Mouse (Mus musculus): ENCODE measurements around the gene Fsip1. TPM values are rescaled to one million over a fixed set of nuclear protein-coding genes. Genes with fewer than 3 reads are reported as not detected.

The Fsip1 gene
- polyA plus RNA-seq, 1 experiment from 2014 or later, result 2.3 TPM

DNA sequence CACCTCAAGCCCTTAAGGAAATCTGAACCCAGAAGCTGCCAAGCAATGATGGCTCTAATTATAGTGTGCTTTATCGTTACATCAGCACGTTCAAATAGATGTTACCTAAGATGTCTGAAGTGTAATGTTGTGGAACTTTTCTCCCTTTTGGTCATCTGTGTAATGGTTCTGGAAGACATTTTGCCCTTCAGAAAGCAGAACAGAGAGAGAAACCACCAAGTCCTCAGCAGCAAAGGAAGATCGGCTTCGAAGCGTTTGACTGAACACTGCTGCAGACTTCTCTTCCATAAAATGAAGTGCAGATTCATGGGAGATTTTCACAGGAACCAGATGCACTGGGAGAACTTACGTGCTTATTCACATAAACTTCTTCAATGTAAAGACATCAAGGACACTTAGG, 92.6 kb downstream of the Fsip1 start:
- Histone ChIP-seq H3K27me3 (replicated peaks; ENCODE audit: insufficient read depth, low read length) (no peaks in the 10 kb centered on the region), H3K27ac (ENCODE audit: low read length) (no peak overlapping the region), H3K9me3 (ENCODE audit: low read length) (no peaks in the 10 kb centered on the region), H3K4me3 (ENCODE audit: low read depth, low read length) (no peak overlapping the region), H3K4me2 (replicated peaks; ENCODE audit: low read depth, low read length) (no peak overlapping the region), H3K9ac (replicated peaks; ENCODE audit: low read depth) (no peak overlapping the region), H3K36me3 (ENCODE audit: insufficient read depth, low read length) (no peaks in the 10 kb centered on the region), H3K4me1 (ENCODE audit: insufficient read depth, low read depth, low read length) (no peaks in the 10 kb centered on the region)
- DNase-seq (ENCODE audit: low spot score) (no peak), ATAC-seq (no peak)
- TF ChIP-seq EP300 (IDR thresholded peaks at IDR 0.05) (no peak), CTCF (IDR thresholded peaks at IDR 0.05) (no peak)
- WGBS, result 79% methylated on average over 6 of the region's 6 CpGs

DNA sequence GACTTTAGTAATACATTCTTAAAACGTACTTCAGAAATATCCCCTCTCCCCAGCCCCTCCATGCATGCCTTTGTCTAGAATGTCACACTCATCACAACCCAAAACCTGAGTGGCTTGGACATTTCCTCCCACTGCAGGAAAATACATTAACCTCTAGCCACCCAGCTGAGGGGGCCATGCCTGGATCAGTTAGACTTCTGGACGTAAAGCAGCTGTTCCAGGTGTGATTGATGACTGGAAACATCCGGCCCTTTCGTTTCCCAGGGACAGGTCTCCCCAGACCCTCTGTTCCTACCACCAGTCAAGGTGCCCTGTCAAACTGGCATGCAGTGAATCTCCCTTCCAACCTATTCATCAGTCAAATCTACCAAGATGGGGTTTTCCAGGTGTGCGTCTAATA, 94.3 kb downstream of the Fsip1 start:
- ATAC-seq (no peak), DNase-seq (ENCODE audit: low spot score) (no peak)
- no peak overlapping the region for H3K4me3 ChIP-seq (ENCODE audit: low read depth, low read length)
- no peak for TF ChIP-seq CTCF (IDR thresholded peaks at IDR 0.05)
- TF ChIP-seq EP300 (IDR thresholded peaks at IDR 0.05), result no peak
- H3K4me1 ChIP-seq (ENCODE audit: insufficient read depth, low read depth, low read length), result no peaks in the 10 kb centered on the region
- H3K27me3 ChIP-seq (replicated peaks; ENCODE audit: insufficient read depth, low read length), result no peaks in the 10 kb centered on the region
- H3K36me3 ChIP-seq (ENCODE audit: insufficient read depth, low read length), result no peaks in the 10 kb centered on the region
- no peaks in the 10 kb centered on the region for H3K9me3 ChIP-seq (ENCODE audit: low read length)
- WGBS, result 60% methylated on average over 5 of the region's 5 CpGs
- no peak overlapping the region for H3K4me2 ChIP-seq (replicated peaks; ENCODE audit: low read depth, low read length)
- no peak overlapping the region for H3K27ac ChIP-seq (ENCODE audit: low read length)
- H3K9ac ChIP-seq (replicated peaks; ENCODE audit: low read depth), result no peak overlapping the region

DNA sequence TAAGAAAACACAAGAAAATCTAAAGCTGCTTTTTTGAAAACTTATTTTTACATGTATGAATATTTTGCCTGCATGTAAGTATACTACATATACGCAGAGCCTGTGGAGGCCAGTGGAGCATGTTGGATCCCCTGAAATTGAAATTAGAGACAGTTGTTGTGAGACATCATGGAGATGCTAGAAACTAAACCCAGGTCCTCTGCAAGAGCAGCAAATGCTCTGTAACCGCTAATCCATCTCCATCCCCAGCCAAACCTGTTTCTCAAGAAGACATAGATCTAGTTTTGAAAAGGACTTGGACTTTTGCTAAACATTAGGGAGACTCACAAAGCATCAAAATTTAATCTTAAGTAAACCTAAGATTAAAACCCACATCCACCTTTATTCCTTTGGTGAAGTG, 95.8 kb downstream of the Fsip1 start:
- Histone ChIP-seq H3K4me2 (replicated peaks; ENCODE audit: low read depth, low read length) (no peak overlapping the region), H3K27me3 (replicated peaks; ENCODE audit: insufficient read depth, low read length) (no peaks in the 10 kb centered on the region), H3K9ac (replicated peaks; ENCODE audit: low read depth) (no peak overlapping the region), H3K27ac (ENCODE audit: low read length) (no peak overlapping the region), H3K36me3 (ENCODE audit: insufficient read depth, low read length) (no peaks in the 10 kb centered on the region), H3K4me3 (ENCODE audit: low read depth, low read length) (no peak overlapping the region), H3K9me3 (ENCODE audit: low read length) (no peaks in the 10 kb centered on the region), H3K4me1 (ENCODE audit: insufficient read depth, low read depth, low read length) (no peaks in the 10 kb centered on the region; the same call in 1 of the 2 replicates)
- 73% methylated on average over 2 of the region's 2 CpGs for WGBS
- ATAC-seq, result no peak
- DNase-seq (ENCODE audit: low spot score), result no peak
- TF ChIP-seq EP300 (IDR thresholded peaks at IDR 0.05) (no peak), CTCF (IDR thresholded peaks at IDR 0.05) (no peak)

DNA sequence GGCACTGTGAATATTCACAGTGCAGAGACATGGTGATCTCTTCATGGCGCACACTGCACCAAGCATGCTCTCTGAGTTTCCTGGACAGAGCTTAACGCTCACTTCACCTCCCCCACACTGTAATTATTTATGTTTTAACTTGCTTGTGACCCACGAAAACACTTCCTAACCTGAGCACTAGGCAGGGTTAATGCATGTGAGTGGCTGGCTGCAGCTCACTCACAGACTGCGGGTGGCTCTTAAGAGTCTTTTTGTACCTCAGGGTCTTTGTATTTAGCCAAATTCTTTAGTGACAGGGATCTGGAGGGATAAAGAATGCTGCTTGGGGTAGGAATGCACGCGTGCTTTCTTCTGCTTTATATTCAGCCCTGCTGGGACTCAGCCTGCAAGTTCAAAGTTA, 96.2 kb downstream of the Fsip1 start:
- WGBS, result 25% methylated on average over 6 of the region's 6 CpGs
- no peak for DNase-seq (ENCODE audit: low spot score)
- ATAC-seq, result no peak
- no peak overlapping the region for H3K4me3 ChIP-seq (ENCODE audit: low read depth, low read length)
- no peaks in the 10 kb centered on the region for H3K9me3 ChIP-seq (ENCODE audit: low read length)
- H3K9ac ChIP-seq (replicated peaks; ENCODE audit: low read depth), result no peak overlapping the region
- no peak overlapping the region for H3K4me2 ChIP-seq (replicated peaks; ENCODE audit: low read depth, low read length)
- TF ChIP-seq CTCF (IDR thresholded peaks at IDR 0.05) (no peak), EP300 (IDR thresholded peaks at IDR 0.05) (no peak)
- no peaks in the 10 kb centered on the region; the same call in 1 of the 2 replicates for H3K4me1 ChIP-seq (ENCODE audit: insufficient read depth, low read depth, low read length)
- H3K27me3 ChIP-seq (replicated peaks; ENCODE audit: insufficient read depth, low read length), result no peaks in the 10 kb centered on the region
- H3K36me3 ChIP-seq (ENCODE audit: insufficient read depth, low read length), result no peaks in the 10 kb centered on the region
- H3K27ac ChIP-seq (ENCODE audit: low read length), result no peak overlapping the region

DNA sequence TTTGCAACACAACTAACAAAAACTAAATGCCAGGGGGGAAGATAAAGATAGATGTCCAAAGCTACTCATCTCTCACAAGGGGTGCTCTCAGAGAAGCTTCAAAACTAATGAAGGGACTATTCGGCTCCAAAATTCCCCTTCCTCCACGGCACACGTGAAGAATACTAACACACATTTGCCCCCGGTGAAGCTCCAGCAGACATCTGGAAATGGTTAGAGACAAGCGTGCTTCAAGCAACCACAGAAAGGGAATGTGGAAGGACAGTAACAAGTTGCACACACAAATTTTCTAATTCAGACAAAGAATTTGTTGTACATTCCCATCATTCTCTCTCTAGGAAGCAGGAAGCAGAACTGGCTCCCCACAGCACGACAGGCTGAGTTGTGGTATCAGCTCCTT, 97.6 kb downstream of the Fsip1 start:
- ATAC-seq (no peak), DNase-seq (ENCODE audit: low spot score) (no peak)
- H3K27ac ChIP-seq (ENCODE audit: low read length), result no peak overlapping the region
- H3K27me3 ChIP-seq (replicated peaks; ENCODE audit: insufficient read depth, low read length), result no peaks in the 10 kb centered on the region
- no peak overlapping the region for H3K4me3 ChIP-seq (ENCODE audit: low read depth, low read length)
- no peaks in the 10 kb centered on the region for H3K9me3 ChIP-seq (ENCODE audit: low read length)
- TF ChIP-seq EP300 (IDR thresholded peaks at IDR 0.05) (no peak), CTCF (IDR thresholded peaks at IDR 0.05) (no peak)
- no peak overlapping the region for H3K4me2 ChIP-seq (replicated peaks; ENCODE audit: low read depth, low read length)
- H3K36me3 ChIP-seq (ENCODE audit: insufficient read depth, low read length), result no peaks in the 10 kb centered on the region
- WGBS, result 57% methylated on average over 6 of the region's 6 CpGs
- no peak overlapping the region for H3K9ac ChIP-seq (replicated peaks; ENCODE audit: low read depth)
- no peaks in the 10 kb centered on the region; the same call in 1 of the 2 replicates for H3K4me1 ChIP-seq (ENCODE audit: insufficient read depth, low read depth, low read length)

DNA sequence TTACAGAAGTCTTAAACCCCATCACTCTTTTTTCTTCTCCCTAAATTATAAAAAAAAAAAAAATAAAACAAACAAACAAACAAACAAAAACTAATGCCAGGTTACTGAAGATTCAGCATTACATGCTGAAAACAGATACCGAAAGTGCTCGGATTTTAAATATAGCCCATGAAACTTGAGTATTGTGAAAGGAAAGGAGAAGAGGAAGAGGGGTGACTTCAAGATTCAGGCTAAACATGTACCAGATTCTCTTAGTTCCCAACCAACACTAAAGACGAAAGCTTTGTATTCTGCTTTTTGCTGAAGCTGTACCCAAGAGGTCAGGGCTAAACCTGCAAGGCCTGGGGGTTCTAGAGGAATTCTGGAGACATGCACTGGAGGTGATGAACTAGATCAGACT, 98.7 kb downstream of the Fsip1 start:
- Histone ChIP-seq H3K9ac (replicated peaks; ENCODE audit: low read depth) (no peak overlapping the region), H3K4me3 (ENCODE audit: low read depth, low read length) (no peak overlapping the region), H3K27me3 (replicated peaks; ENCODE audit: insufficient read depth, low read length) (no peaks in the 10 kb centered on the region), H3K4me2 (replicated peaks; ENCODE audit: low read depth, low read length) (no peak overlapping the region), H3K9me3 (ENCODE audit: low read length) (no peaks in the 10 kb centered on the region), H3K4me1 (ENCODE audit: insufficient read depth, low read depth, low read length) (no peaks in the 10 kb centered on the region; the same call in 1 of the 2 replicates), H3K36me3 (ENCODE audit: insufficient read depth, low read length) (no peaks in the 10 kb centered on the region), H3K27ac (ENCODE audit: low read length) (no peak overlapping the region)
- 86% methylated on average over 3 of the region's 3 CpGs for WGBS
- TF ChIP-seq CTCF (IDR thresholded peaks at IDR 0.05) (no peak), EP300 (IDR thresholded peaks at IDR 0.05) (no peak)
- ATAC-seq (no peak), DNase-seq (ENCODE audit: low spot score) (no peak)
